Mouse (Mus musculus) gastrocnemius, postnatal 14 days (tissue): ENCODE data around the gene Agmat. TPM values are rescaled to one million over a fixed set of nuclear protein-coding genes. Genes with fewer than 3 reads are reported as not detected.

Experiments used
- DNase-seq: peaks from one replicate; pipeline ENCODE4 v3.0.0; 2021; ENCODE audit warnings: mixed read lengths
- intact Hi-C: fragments of 180-260 bp; cut with DNase I; formaldehyde crosslinking; loops from one replicate; pipeline ENCODE4 v1.15.1; 2025; ENCODE audit warnings: low total_unique reads
- total RNA-seq, 2 experiments: library from RNA; stranded (reverse); gene quantifications; 2 replicates each; pipeline ENCODE4 v1.2.3; 2021

Agmat gene
- total RNA-seq, 2 experiments from 2014 or later = 0.82 TPM; not detected in 1

- intact Hi-C loops = no loop called here
- DNase-seq = no peak
Observed at GRCm38 (mm10) chr4:141796954-141797353, 50.5 kb downstream of the Agmat start.

- no peak for DNase-seq
- intact Hi-C loops = no loop called here
Observed at GRCm38 (mm10) chr4:141797545-141797944, 51.1 kb downstream of the Agmat start.

GRCm38 (mm10) chr4:141804105-141804504, 57.6 kb downstream of the Agmat start:
- intact Hi-C loops = no loop called here
- no peak for DNase-seq

- intact Hi-C loops = no loop called here
Observed at GRCm38 (mm10) chr4:141805886-141806285, 59.4 kb downstream of the Agmat start.

More at GRCm38 (mm10) chr4:141805886-141806285, 59.4 kb downstream of the Agmat start:
- no peak for DNase-seq

Other genes with a start within 250 kb of the Agmat start
- 10 to 100 TPM; 20.1 to 22.1 TPM for gene Spen, start 208.1 kb upstream of the Agmat start, total RNA-seq
- gene Fblim1, start 140.6 kb upstream of the Agmat start, total RNA-seq = 1 to 10 TPM; 2.5 to 3.9 TPM
- 1 to 10 TPM in 1 of 2 experiments, under 1 TPM in 1; 0.66 to 1.8 TPM for gene Tmem82, start 128.0 kb upstream of the Agmat start, total RNA-seq
- 10 to 100 TPM in 1 of 2 experiments, 1 to 10 TPM in 1; 9.0 to 17.7 TPM for gene Slc25a34, start 122.9 kb upstream of the Agmat start, total RNA-seq
- gene Plekhm2, start 81.8 kb upstream of the Agmat start, total RNA-seq = 10 to 100 TPM; 22.2 to 27.7 TPM
- 1 to 10 TPM; 6.0 TPM for gene Rsc1a1, start 61.1 kb upstream of the Agmat start, total RNA-seq
- gene Ddi2, start 23.3 kb upstream of the Agmat start, total RNA-seq = 10 to 100 TPM; 35.0 to 37.6 TPM
- 1 to 10 TPM; 8.6 to 9.4 TPM for gene Dnajc16, start 44.3 kb downstream of the Agmat start, total RNA-seq
- gene Casp9, start 46.9 kb downstream of the Agmat start, total RNA-seq = 1 to 10 TPM; 3.7 to 4.8 TPM
- gene Cela2a, start 79.5 kb downstream of the Agmat start, total RNA-seq = not detected
- not detected for gene Ctrc, start 99.7 kb downstream of the Agmat start, total RNA-seq
- gene Efhd2, start 128.2 kb downstream of the Agmat start, total RNA-seq = 10 to 100 TPM; 13.8 to 17.6 TPM